Mouse (Mus musculus): ENCODE results near the gene Hnrnpll. TPM values are rescaled to one million over a fixed set of nuclear protein-coding genes. Genes with fewer than 3 reads are reported as not detected.
A peak's percentile ranks its signal among the peaks of the same experiment; 100 is the strongest.

Hnrnpll gene
- polyA plus RNA-seq, 1 experiment from 2014 or later, result 17.2 TPM

DNA sequence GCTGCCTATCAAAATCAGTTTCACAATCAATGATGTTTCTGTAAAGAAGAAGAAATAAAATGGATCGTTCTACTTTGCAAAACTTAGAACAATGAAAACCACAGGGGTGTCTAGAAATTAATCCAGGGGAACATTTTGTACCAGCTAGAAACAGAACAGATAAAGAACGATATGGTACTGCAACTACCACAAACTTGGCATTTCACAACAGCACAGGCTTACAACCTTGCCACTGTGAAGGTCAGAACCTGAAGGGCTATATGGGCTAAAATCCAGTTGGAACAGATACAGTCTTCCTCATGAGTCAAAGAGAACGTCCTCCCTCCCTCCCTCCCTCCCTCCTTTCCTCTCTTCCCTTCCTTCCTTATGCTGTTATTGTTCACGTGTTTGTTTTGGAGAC, 28.4 kb upstream of the Hnrnpll start:
- H3K27me3 ChIP-seq (ENCODE audit: control insufficient read depth, insufficient read depth, low read depth, low read length), result no peaks in the 10 kb centered on the region
- no peak overlapping the region for H3K27ac ChIP-seq (ENCODE audit: low read length)
- 49% methylated on average over 4 of the region's 4 CpGs for WGBS (ENCODE audit: insufficient replicate concordance)
- no peaks in the 10 kb centered on the region for H3K9me3 ChIP-seq (replicated peaks; ENCODE audit: control insufficient read depth, low read length)
- H3K4me2 ChIP-seq (ENCODE audit: low read depth, low read length), result no peak overlapping the region
- no peaks in the 10 kb centered on the region for H3K4me1 ChIP-seq (ENCODE audit: control insufficient read depth, low read depth, low read length)
- ATAC-seq (ENCODE audit: low read depth), result no peak
- no peak overlapping the region for H3K4me3 ChIP-seq (ENCODE audit: low read depth, low read length)
- no peaks in the 10 kb centered on the region for H3K36me3 ChIP-seq (ENCODE audit: control insufficient read depth, insufficient read depth)
- H3K9ac ChIP-seq (ENCODE audit: low read depth, low read length), result no peak overlapping the region

DNA sequence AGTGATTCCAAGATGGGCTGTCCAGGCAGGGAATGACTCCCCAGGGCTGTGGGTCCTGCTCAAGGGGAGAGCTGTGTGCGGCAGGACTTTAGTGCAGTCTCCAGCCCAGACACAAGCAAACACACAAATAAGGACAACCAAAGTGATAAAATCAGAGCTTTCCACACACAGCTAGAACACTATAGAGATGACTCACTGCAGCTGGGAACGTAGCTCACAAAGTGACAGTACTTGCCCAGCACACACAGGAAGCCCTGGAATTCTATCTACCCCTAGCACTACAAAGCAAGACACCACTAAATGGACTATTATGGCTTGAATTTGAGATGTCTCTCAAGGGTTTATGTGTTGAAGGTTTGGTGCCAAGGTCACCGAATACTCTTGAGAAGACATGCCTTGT, 26.0 kb upstream of the Hnrnpll start:
- no peaks in the 10 kb centered on the region for H3K9me3 ChIP-seq (replicated peaks; ENCODE audit: control insufficient read depth, low read length)
- H3K27me3 ChIP-seq (ENCODE audit: control insufficient read depth, insufficient read depth, low read depth, low read length), result no peaks in the 10 kb centered on the region
- no peak overlapping the region for H3K9ac ChIP-seq (ENCODE audit: low read depth, low read length)
- WGBS (ENCODE audit: insufficient replicate concordance), result 65% methylated on average over 3 of the region's 3 CpGs
- no peak overlapping the region for H3K27ac ChIP-seq (ENCODE audit: low read length)
- H3K4me2 ChIP-seq (ENCODE audit: low read depth, low read length), result no peak overlapping the region
- no peaks in the 10 kb centered on the region for H3K36me3 ChIP-seq (ENCODE audit: control insufficient read depth, insufficient read depth)
- no peaks in the 10 kb centered on the region for H3K4me1 ChIP-seq (ENCODE audit: control insufficient read depth, low read depth, low read length)
- ATAC-seq (ENCODE audit: low read depth), result no peak
- no peak overlapping the region for H3K4me3 ChIP-seq (ENCODE audit: low read depth, low read length)

DNA sequence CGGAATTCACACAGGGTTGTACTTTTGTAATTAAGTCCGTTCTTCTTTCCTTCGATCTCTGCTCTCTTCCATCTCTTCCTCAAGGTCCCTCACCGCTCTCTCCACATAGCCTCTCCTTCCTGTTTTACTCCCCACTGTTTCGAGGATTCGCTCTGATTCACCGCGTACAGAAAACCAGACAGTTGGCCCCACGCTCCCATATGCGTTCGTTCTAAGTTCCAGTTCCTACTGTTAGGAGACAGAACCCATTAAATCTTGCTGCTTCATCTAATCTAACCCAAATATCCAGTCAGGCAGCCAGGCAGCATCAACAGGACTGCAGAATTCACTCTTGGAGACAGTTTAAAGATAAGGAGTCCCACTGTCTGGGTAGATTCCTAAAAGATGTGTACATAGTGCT, 24.5 kb upstream of the Hnrnpll start:
- Histone ChIP-seq H3K4me3 (ENCODE audit: low read depth, low read length) (no peak overlapping the region), H3K4me1 (ENCODE audit: control insufficient read depth, low read depth, low read length) (no peaks in the 10 kb centered on the region), H3K27ac (ENCODE audit: low read length) (no peak overlapping the region), H3K27me3 (ENCODE audit: control insufficient read depth, insufficient read depth, low read depth, low read length) (no peaks in the 10 kb centered on the region), H3K9me3 (replicated peaks; ENCODE audit: control insufficient read depth, low read length) (no peaks in the 10 kb centered on the region), H3K4me2 (ENCODE audit: low read depth, low read length) (no peak overlapping the region), H3K36me3 (ENCODE audit: control insufficient read depth, insufficient read depth) (no peaks in the 10 kb centered on the region), H3K9ac (ENCODE audit: low read depth, low read length) (no peak overlapping the region)
- 74% methylated on average over 11 of the region's 11 CpGs for WGBS (ENCODE audit: insufficient replicate concordance)
- ATAC-seq (ENCODE audit: low read depth), result no peak

DNA sequence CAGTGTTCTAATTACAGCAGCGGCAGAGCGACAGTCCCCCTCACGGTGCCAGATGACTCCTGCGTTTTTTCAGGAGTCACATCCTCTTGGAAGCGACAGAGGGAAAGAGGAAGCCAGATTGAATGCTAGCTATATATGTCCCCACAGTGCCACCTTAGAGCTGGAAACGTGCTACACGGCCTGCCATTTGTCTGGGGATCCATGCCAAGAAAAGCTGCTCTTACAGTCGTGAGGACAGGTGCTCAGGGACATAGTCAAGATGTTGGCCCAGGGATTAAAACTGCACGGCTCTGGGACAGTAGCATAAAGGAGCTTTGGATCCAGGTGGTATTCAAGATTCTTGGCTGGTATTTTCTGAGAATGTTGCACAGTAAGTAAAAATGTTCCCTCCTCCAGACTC, 22.3 kb upstream of the Hnrnpll start:
- Histone ChIP-seq H3K4me1 (ENCODE audit: control insufficient read depth, low read depth, low read length) (no peaks in the 10 kb centered on the region), H3K4me3 (ENCODE audit: low read depth, low read length) (no peak overlapping the region), H3K9ac (ENCODE audit: low read depth, low read length) (no peak overlapping the region), H3K9me3 (replicated peaks; ENCODE audit: control insufficient read depth, low read length) (no peaks in the 10 kb centered on the region), H3K4me2 (ENCODE audit: low read depth, low read length) (no peak overlapping the region), H3K36me3 (ENCODE audit: control insufficient read depth, insufficient read depth) (no peaks in the 10 kb centered on the region), H3K27ac (ENCODE audit: low read length) (no peak overlapping the region), H3K27me3 (ENCODE audit: control insufficient read depth, insufficient read depth, low read depth, low read length) (no peaks in the 10 kb centered on the region)
- 65% methylated on average over 9 of the region's 9 CpGs for WGBS (ENCODE audit: insufficient replicate concordance)
- no peak for ATAC-seq (ENCODE audit: low read depth)

DNA sequence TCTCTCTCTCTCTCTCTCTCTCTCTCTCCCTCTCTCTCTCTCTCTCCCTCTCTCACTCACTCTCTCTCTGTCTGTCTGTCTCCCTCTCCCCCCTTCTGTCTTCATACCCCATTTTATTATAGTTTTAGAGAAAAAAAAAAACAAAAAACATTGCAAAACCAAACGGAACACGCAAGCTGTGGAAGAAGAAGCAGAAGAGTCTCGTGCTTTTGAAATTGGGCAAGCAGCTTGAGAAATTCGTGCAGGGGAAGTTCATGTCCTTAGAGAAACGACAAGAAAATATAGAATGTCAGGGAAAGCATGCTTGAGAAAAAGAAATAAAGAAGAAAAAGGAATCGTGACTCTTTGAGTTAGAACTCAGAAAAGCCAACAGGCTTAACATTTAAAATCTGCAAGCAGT, 21.1 kb upstream of the Hnrnpll start:
- Histone ChIP-seq H3K27me3 (ENCODE audit: control insufficient read depth, insufficient read depth, low read depth, low read length) (no peaks in the 10 kb centered on the region), H3K4me1 (ENCODE audit: control insufficient read depth, low read depth, low read length) (no peaks in the 10 kb centered on the region), H3K9me3 (replicated peaks; ENCODE audit: control insufficient read depth, low read length) (no peaks in the 10 kb centered on the region), H3K4me2 (ENCODE audit: low read depth, low read length) (no peak overlapping the region), H3K4me3 (ENCODE audit: low read depth, low read length) (no peak overlapping the region), H3K9ac (ENCODE audit: low read depth, low read length) (no peak overlapping the region), H3K27ac (ENCODE audit: low read length) (0 out of 2 replicates have a peak overlapping the region, but pooled peaks have one; percentile 53), H3K36me3 (ENCODE audit: control insufficient read depth, insufficient read depth) (no peaks in the 10 kb centered on the region)
- WGBS (ENCODE audit: insufficient replicate concordance), result 48% methylated on average over 6 of the region's 6 CpGs
- no peak for ATAC-seq (ENCODE audit: low read depth)

DNA sequence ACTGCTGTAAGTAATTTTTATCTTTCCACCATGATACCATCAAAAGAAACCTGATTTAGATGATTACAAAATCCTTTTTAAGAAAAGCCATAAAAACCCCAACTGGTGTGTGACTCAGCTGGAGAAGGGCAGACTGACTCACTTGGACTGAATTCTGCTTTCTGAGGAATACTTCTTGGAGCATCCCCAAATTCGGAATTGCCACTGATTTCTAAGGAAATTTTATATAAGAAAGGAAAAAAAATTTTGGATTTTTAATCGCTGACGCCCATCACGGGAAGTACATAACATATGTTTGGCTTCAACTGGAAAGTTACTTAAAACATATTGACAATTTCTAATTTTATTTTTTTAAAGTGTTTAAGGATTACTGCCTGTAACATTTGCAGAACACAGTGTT, 16.6 kb upstream of the Hnrnpll start:
- no peaks in the 10 kb centered on the region for H3K9me3 ChIP-seq (replicated peaks; ENCODE audit: control insufficient read depth, low read length)
- no peaks in the 10 kb centered on the region for H3K36me3 ChIP-seq (ENCODE audit: control insufficient read depth, insufficient read depth)
- 0 out of 2 replicates have a peak, but pooled peaks cover 2% of the 10 kb centered on the region for H3K27me3 ChIP-seq (ENCODE audit: control insufficient read depth, insufficient read depth, low read depth, low read length)
- no peak overlapping the region for H3K9ac ChIP-seq (ENCODE audit: low read depth, low read length)
- H3K27ac ChIP-seq (ENCODE audit: low read length), result no peak overlapping the region
- no peak overlapping the region for H3K4me2 ChIP-seq (ENCODE audit: low read depth, low read length)
- no peak for ATAC-seq (ENCODE audit: low read depth)
- 75% methylated on average over 4 of the region's 4 CpGs for WGBS (ENCODE audit: insufficient replicate concordance)
- H3K4me1 ChIP-seq (ENCODE audit: control insufficient read depth, low read depth, low read length), result no peaks in the 10 kb centered on the region
- H3K4me3 ChIP-seq (ENCODE audit: low read depth, low read length), result no peak overlapping the region

DNA sequence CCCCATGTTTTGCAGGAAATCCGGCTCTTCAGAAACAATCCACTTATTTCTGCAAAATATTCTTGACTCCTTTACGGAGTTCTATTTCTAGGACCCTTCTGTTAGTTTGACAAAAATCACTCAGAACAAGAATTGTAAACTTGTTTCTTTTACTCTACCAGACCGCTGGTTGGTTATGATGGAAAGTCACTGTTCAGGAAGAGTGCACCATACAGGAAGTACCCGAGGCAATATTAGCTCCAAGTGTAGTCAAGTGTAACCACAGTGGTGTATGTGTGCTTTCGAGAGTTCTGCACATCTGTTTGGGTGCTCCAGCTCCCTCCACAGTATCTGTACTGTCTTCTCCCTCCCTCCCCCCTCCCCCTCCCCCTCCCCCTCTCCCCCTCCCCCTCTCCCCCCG, 5.1 kb upstream of the Hnrnpll start:
- no peak for ATAC-seq (ENCODE audit: low read depth)
- 42% methylated on average over 5 of the region's 6 CpGs for WGBS (ENCODE audit: insufficient replicate concordance)

DNA sequence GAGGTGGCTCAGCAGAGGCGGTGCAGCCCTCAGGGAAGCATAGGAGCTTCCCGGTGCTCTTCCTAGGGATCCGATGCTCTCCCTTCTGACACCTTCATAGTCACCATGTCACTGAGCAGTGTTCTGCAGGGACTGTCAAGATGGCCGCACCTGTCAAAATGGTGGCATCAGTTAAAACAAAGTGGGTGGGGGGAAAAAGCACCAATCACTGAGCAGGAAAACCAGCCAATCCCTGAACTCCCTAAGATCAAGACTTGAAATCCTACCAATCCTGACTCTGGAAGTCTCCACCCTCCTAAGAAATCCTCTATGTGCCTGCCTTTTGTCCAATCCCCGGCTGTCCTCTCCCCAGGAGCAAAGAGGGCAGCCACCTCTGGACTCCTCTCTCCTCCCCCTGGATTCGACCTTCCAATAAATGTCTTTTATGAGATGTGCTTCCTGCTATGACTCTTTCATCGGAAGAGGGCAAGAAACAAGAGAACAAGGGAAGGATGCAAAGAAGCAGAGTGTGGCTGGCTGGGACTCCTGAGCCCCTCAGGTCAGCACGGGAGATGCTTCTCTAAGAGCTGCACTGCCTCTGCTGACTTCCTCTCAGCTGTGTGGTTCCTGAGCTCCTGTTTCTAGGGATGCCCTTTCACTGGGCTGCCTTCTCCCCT, 1.8 kb upstream of the Hnrnpll start:
- no peaks in the 10 kb centered on the region for H3K9me3 ChIP-seq (replicated peaks; ENCODE audit: control insufficient read depth, low read length)
- H3K36me3 ChIP-seq (ENCODE audit: control insufficient read depth, insufficient read depth), result no peaks in the 10 kb centered on the region
- ATAC-seq (ENCODE audit: low read depth), result no peak
- H3K27ac ChIP-seq (ENCODE audit: low read length), result peak overlapping the region; percentile 77; the same call in 1 of the 2 replicates
- no peak overlapping the region; the same call in 1 of the 2 replicates for H3K9ac ChIP-seq (ENCODE audit: low read depth, low read length)
- peak overlapping the region; percentile 98 for H3K4me3 ChIP-seq (ENCODE audit: low read depth, low read length)
- H3K4me1 ChIP-seq (ENCODE audit: control insufficient read depth, low read depth, low read length), result peaks cover 19% of the 10 kb centered on the region
- H3K27me3 ChIP-seq (ENCODE audit: control insufficient read depth, insufficient read depth, low read depth, low read length), result no peaks in the 10 kb centered on the region
- 75% methylated on average over 8 of the region's 8 CpGs for WGBS (ENCODE audit: insufficient replicate concordance)
- peak overlapping the region; percentile 91 for H3K4me2 ChIP-seq (ENCODE audit: low read depth, low read length)

More for the DNA sequence above, 5.1 kb upstream of the Hnrnpll start:
- H3K27ac ChIP-seq (ENCODE audit: low read length), result no peak overlapping the region
- no peaks in the 10 kb centered on the region for H3K36me3 ChIP-seq (ENCODE audit: control insufficient read depth, insufficient read depth)
- H3K4me2 ChIP-seq (ENCODE audit: low read depth, low read length), result no peak overlapping the region
- no peak overlapping the region for H3K9ac ChIP-seq (ENCODE audit: low read depth, low read length)
- no peak overlapping the region for H3K4me3 ChIP-seq (ENCODE audit: low read depth, low read length)
- H3K4me1 ChIP-seq (ENCODE audit: control insufficient read depth, low read depth, low read length), result peaks cover 13% of the 10 kb centered on the region
- no peaks in the 10 kb centered on the region for H3K9me3 ChIP-seq (replicated peaks; ENCODE audit: control insufficient read depth, low read length)
- H3K27me3 ChIP-seq (ENCODE audit: control insufficient read depth, insufficient read depth, low read depth, low read length), result no peaks in the 10 kb centered on the region

DNA sequence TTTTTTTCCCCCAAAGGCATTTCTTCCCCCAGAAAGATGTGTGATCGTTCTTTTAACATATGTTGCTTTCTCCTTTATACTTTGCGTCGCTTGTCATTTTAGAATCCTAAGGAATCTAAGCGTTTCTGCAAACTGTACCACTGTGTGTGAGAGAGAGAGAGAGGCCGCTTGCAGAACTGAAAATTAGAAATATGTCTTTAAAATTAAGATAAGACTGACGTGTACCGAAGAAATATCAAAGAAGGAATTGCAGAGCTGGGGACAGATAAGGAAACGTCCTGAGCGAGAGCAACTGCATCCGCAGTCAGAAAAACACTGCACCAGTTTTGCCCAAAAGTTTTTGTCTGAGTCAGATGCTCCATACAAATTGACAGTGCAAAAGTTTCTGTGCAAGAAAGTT, 1.3 kb upstream of the Hnrnpll start:
- Histone ChIP-seq H3K9me3 (replicated peaks; ENCODE audit: control insufficient read depth, low read length) (no peaks in the 10 kb centered on the region), H3K9ac (ENCODE audit: low read depth, low read length) (peak overlapping the region; percentile 99), H3K4me1 (ENCODE audit: control insufficient read depth, low read depth, low read length) (peaks cover 20% of the 10 kb centered on the region), H3K27ac (ENCODE audit: low read length) (peak overlapping the region; percentile 77; the same call in 1 of the 2 replicates), H3K4me2 (ENCODE audit: low read depth, low read length) (peak overlapping the region; percentile 91), H3K27me3 (ENCODE audit: control insufficient read depth, insufficient read depth, low read depth, low read length) (no peaks in the 10 kb centered on the region), H3K36me3 (ENCODE audit: control insufficient read depth, insufficient read depth) (no peaks in the 10 kb centered on the region), H3K4me3 (ENCODE audit: low read depth, low read length) (peak overlapping the region; percentile 98)
- ATAC-seq (ENCODE audit: low read depth), result no peak
- 31% methylated on average over 10 of the region's 10 CpGs for WGBS (ENCODE audit: insufficient replicate concordance)

All from liver, embryonic 16.5 days (tissue).